Mouse (Mus musculus) heart, postnatal 14 days (tissue): ENCODE measurements around the gene Ehd1. TPM values are rescaled to one million over a fixed set of nuclear protein-coding genes. Genes with fewer than 3 reads are reported as not detected.
A peak's percentile ranks its signal among the peaks of the same experiment; 100 is the strongest.

Experiments
- DNase-seq, 2 experiments: peaks; one replicate each; pipeline ENCODE4 v3.0.0; 2021 to 2022
- intact Hi-C: fragments of 180-260 bp; cut with DNase I; formaldehyde crosslinking; loops from one replicate; pipeline ENCODE4 v1.15.1; 2025
- total RNA-seq, 2 experiments: library from RNA; stranded (reverse); gene quantifications; 2 replicates each; pipeline ENCODE4 v1.2.3; 2021

Ehd1 gene
- total RNA-seq, 2 experiments from 2014 or later: 163 to 172 TPM

DNA sequence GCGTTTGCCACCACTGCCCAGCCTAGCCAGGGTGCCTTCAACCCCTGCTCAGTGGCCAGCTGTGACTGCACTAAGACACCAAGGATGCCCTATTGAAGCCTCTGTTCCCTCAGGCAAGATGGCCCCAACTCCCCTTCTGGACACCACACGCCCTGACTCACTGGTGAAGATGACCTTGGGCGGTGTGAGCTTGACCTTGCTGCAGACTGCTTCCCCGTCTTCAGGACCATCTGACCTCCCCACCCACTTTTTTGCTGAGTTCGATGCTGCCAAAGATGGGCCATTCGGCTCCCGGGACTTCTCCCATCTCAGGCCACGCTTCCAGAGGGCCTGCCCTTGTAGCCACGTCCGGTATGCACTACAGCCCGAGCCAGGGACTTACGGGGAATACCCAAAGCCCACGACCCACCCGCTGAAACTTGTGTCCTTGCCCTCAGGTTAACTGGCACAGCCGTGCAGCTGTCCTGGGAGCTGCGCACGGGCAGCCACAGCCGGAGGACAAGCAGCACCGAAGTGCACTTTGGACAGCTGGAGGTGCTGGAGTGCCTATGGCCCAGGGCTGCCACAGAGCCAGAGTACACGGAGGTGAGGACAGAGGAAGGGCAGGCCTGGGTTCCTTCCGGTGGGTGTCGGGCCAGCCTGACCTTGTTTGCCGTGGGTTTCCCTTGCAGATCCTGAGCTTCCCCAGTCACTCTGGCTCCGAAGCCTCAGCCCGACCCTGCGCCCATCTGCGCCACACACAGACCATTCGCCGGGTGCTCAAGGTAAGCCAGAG lies 28.8 kb upstream of the Ehd1 start:
- DNase-seq: no peak
- intact Hi-C loops: loop anchor here (5.0 kb wide), 1 partner anchor 700 kb away; no protein-coding TSS in a partner anchor

DNA sequence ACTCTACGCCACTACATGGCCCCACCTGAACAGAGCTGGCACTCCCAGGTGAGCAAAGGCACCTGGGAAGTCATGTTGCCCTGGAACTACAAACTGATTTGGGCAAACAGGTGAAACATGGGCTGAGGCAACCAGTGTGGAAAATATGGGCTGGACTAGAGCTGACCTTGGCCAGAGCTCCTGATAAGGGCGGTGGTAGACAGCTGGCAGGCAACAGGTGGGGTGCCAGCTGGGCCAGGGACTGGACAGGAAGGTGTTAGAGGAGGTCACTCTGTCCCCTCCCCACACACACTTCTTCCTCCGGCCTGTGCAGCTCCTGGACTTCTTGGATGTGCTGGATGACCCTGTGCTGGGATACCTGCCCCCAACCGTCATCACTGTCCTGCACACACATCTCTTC lies 23.5 kb upstream of the Ehd1 start:
- intact Hi-C loops: no loop called here
- no peak for DNase-seq

DNA sequence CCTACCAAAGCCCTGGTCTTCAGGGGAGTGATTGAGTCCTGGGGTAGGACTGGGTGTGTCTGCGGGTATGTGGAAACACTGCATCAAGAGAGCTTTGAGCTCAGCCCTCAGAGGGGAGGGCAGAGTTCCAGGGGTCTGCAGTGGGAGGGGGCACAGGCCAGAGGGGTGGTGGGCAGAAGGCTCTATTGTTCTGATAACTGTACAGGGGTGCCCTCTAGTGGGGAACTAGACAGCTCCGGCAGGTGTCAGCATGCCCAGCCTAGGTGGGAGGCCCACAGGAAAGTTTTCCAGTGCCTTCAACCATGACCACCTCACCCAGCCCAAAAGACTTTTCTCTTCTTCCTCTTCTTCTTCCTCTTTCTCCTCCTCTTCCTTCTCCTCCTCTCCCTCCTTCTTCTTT lies 16.1 kb upstream of the Ehd1 start:
- DNase-seq: no peak

DNA sequence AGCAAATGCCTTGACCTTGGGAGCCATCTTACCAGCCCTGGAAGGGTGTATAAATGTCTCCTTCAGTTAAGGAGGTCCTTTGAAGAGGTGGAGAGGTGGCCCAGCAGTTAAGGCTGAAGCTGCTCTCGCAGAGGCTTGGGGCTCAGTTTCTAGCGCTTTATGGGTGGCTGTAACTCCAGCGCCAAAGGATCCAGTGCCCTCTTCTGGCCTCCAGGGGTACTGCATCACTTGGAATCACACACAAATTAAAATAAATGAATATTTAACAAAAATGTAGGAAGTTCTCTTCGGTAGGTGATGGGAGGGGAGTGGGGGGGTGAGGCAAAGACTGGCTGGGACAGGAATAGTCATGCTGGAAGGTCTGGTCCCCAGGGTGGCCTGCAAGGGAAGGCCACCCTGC lies 15.6 kb upstream of the Ehd1 start:
- no peak for DNase-seq
- intact Hi-C loops: no loop called here

More for the DNA sequence above, 16.1 kb upstream of the Ehd1 start:
- intact Hi-C loops: no loop called here

DNA sequence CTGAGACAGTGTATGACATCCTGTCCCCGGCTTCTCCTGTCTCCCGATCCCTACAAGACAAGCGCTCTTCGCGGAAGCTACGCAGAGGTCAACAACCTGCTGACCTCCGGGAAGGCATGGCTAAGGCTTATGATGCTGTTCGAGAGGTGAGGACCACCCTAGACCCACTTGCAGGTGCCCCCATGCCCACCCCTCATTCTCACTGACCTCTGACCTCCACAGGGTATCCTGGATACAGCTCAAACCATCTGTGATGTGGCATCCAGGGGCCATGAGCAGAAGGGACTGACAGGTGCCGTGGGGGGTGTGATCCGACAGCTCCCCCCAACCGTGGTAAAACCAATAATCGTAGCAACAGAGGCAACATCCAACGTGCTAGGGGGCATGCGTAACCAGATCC lies 15.1 kb upstream of the Ehd1 start:
- no peak for DNase-seq
- intact Hi-C loops: no loop called here

DNA sequence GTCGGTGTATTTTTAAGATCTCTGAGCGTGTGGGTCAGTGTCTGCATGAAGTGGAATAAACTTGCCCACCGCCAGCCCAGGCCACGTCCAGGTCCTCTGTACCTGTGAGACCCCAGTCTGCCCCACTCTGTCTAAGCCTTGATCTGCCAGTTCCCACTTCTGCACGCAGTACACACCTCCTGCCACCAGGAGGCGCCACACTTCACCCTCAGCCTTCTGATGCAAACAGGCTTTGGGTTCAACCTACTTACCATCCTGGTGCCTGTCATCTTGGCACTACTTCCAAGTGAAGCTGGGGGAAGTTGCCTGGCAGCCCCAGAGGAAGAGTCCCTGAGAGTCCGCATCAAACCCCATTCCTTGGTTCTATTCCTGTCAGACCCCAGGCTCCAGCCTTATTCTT lies 14.3 kb upstream of the Ehd1 start:
- DNase-seq: peak; percentile 77 to 83
- intact Hi-C loops: loop anchor here (2.0 kb wide), 1 partner anchor 69 kb away; no protein-coding TSS in a partner anchor

DNA sequence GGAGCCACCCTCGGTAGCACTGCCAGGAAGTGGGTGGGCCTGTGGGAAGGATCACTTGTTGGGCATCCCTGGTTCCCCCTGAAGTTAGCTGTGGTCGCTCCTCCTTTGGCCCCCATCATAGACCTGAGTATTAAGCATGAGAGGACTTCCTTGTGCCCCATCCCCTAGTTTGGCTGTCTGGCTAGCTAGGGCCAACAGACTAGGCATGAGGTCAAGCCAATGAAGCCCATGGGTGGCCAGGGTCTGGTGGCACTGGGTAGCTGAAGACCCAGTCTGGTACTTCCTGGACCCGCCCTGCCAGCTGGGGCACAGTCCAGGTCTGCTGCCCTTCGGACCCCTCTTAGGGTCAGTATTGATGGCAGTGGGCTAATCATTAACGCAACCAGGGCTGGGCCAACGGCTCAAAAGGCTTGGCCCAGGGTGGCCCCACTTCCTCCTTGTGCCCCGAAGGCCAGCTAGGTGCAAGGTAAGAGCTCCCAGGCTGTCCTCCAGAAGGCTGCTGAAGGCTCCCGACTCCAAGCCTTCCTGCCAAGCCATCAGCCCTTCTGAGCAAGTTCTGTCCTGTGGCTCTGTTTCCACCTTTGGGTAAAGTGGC lies 13.6 kb upstream of the Ehd1 start:
- intact Hi-C loops: loop anchor here (2.0 kb wide), 1 partner anchor 68 kb away; no protein-coding TSS in a partner anchor

DNA sequence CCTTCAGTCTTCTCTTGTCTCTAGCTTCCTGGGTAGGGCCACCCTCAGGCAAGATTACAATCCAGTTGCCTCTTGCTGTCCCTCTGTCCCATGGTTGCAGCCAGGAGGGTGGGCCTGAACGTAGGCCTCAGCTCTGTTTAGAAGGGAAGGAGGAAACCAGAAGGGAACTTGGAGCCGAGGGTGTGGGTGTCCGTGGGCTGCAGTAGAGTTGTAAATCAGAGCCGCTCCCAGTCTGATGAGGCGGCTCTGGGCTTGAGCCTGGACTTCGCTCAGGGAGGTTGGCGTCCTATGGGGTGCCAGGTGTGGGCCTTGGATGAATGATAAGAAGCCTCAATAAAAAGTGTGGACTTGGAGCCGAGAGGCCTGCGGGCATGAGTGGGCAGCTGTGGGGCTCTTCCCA lies 12.3 kb upstream of the Ehd1 start:
- intact Hi-C loops: no loop called here
- DNase-seq: no peak

More for the DNA sequence above, 13.6 kb upstream of the Ehd1 start:
- no peak for DNase-seq

DNA sequence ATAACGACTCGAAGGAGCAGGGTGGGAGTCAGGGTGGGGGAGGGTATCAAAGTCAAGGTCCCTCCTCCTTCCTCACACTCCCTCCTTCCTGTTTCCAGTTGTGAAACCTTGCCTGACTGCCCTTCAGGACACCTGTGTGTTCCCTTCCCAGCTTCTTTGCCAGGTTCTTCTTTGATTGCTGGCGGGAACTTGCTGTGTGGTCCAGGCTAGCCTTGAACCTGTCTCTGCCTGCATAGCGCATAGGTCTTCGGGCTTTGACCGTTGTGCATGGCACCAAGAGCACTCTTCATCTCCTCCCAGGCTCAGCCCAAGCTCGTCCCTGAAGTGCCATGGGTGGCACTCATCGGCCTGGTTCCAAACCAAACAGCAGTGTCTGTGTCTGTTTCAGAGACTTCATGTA lies 11.6 kb upstream of the Ehd1 start:
- intact Hi-C loops: no loop called here
- DNase-seq: no peak

DNA sequence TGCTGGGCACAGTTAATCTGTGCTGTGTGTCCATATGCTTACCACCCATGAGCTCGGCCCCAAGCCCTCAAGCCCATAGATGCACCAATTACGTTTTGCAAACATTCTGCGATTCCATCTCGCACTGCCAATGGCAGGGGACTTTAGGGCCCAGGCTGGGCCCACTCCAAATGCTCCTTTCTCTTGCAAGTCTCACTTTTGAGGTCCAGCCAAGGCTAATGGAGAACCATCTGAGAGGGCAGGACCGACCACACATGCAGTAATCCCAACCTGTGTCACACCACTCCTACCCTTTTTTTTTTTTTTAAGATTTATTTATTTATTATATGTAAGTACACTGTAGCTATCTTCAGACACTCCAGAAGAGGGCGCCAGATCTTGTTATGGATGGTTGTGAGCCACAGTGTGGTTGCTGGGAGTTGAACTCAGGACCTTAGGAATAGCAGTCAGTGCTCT lies 10.8 kb upstream of the Ehd1 start:
- intact Hi-C loops: no loop called here
- DNase-seq: no peak

DNA sequence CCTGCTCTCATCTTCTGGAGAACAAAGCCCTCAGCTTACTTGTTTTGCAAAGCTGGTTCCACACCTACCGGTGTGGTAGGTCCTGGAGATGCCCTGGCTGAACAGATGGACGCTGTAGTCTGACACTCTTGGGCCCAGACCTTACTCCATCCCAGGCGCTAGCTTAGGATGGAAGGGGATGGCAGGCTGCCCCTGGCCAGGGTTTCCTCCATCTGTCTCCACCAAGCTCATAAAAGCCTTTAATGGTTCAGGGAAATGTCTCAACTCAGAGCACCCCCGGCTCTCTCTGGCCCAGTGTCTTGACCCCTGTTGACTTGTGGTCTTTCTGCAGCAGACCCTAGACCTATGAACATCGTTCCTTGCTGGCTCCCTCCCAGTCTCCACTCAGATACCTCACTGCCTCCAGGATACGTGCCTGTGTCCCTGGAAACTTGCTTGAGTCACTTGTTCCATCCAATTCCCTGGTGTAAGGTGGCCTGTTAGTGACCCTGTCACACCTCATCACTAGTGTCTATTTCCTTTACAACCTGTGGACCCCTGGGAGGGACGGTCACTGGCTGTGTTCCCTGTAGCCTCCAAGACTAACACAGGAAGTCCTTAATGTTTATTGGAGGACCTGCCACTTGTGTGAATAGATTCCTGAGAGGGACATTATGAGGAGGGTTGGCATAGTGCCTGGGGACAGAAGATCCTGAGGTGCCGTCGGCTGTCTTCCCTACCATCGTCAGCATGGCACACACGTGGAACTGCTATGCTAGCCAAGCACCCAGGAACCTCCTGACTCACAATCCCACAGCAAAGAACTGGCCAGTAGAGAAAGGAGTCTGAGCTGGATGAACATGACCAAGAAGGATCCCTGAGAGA lies 9.0 kb upstream of the Ehd1 start:
- peak in 1 of 2 experiments; percentile 41 for DNase-seq
- intact Hi-C loops: loop anchor here (1.0 kb wide), 1 partner anchor 38 kb away; no protein-coding TSS in a partner anchor

DNA sequence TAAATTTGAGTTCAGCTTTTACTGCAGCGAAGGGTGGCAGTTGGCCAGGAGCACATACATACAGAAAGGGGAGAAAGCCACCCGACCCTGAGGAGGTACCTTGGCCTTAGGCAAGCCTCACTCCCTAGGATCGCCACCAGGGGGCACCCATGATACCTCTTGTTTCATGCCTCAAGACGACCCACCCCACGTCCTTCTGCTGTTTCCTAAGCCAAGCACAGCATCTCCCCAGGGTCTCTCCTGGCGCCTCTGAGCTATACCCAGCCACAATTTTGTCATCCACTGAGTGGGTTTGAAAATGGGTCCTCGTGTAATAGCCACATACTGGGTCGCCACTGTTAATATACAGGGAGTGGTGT lies 8.4 kb upstream of the Ehd1 start:
- DNase-seq: peak; percentile 89 to 92
- intact Hi-C loops: loop anchor here (1.0 kb wide), 1 partner anchor 37 kb away; no protein-coding TSS in a partner anchor

DNA sequence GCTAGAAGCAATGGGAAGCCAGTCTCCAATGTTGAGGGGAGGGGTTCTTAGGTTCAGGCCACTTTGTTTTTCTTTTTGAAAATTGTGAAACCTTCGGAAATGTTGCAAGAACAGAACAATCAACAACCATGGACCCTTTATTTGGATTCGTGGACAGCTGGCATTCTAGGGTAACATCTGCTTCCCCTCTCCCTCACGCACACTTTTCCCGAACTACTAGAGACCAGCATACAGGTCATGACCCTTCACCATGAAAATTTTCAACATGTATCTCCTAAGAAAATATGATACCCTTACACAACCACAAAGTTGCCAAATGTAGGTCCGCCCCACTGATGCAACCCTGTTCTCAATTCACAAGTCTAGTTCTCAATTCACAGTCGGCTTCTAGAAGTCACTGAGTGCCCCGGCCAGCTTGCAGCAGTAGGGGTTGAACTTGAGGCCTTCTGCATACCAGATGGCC lies 7.8 kb upstream of the Ehd1 start:
- no peak for DNase-seq
- intact Hi-C loops: loop anchor here (1.0 kb wide), 1 partner anchor 37 kb away; no protein-coding TSS in a partner anchor

DNA sequence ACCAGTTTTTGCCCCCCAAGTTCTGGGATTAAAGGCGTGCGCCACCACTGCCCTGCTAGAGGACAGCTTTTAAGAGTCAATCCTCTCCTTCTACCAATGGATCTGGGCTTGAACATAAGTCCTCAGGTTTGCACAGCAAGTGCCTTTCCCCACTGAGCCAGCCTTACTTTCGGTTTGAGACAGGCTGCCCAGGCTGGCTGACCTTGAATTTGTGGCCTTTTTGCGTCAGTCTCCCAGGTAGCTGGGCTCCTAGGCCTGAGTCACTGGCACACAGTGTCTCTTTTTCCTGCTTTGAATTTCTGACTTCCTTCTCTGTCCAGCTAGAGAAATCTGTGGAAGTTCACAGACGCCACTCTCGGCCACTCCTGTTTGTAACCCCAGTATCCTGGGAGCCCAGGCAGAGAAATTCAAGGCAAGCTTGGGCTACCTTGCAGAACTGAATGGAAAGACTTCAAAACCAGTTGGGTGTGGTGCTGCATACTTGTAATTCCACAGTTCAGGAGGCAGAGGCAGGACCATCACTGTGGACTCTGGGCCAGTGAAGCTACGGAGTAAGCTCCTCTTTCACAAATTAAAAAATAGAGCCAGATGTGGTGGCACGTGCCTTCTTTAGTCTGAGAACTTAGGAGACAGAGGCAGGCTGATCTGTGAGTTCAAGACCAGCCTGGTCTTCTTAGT lies 6.6 kb upstream of the Ehd1 start:
- intact Hi-C loops: no loop called here

DNA sequence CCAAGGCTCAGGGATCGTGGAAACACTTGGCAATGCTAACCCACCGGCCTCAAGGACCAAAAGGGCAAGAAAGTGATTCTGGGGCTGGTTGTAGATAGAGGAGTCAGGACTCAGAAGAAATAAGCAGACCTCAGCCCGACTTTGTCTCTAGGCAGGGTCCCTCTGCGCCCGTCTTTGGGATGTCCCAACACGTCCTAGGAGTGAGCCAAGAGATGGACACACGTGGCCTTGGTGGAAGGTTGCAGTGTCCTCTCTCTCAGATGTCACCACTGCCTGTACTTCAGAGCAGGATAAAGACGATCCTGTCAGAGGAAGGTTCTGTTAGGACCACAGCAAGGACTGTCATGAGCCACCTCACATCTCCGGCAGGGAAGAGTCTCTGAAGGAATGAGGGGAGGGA lies 5.9 kb upstream of the Ehd1 start:
- intact Hi-C loops: no loop called here
- DNase-seq: no peak

More for the DNA sequence above, 6.6 kb upstream of the Ehd1 start:
- no peak for DNase-seq

DNA sequence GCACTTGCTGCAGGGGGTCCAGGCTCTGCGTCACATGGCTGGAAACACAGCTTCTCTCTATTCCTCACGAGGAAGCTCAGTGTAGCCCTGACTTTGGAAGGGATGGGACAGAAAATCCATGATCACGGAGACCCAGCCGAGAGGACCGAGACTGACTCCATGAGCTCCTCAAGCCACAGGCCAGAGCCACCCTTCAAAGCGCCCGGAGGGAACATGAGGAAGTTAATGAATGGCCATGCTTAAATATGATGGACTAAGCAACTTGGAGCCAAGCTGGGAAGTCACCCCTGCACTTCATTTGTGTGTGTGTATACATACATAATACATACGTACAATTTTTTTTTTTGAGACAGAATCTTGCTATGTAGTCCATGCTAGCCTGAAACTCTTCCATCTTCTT lies 5.3 kb upstream of the Ehd1 start:
- no peak for DNase-seq
- intact Hi-C loops: no loop called here

DNA sequence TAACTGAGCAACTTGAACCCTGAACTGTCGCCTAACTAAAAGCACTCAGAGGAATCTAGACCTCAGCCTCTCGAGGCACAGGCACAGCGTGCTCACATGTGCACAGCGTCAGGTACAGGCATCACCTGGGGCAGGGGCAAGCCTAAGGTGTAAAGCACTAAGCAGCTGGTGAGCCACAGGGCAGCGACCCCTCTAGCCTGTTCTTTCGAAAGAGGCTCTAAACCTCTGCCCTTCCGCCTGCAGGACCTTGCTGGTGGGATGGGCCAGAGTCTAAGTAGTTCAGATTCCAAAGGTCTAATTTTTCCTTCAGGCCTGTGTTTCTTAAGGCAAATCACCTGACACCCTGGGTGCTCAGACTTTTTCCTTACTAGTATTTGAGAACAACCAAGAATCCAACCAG lies 4.5 kb upstream of the Ehd1 start:
- intact Hi-C loops: no loop called here
- DNase-seq: no peak

DNA sequence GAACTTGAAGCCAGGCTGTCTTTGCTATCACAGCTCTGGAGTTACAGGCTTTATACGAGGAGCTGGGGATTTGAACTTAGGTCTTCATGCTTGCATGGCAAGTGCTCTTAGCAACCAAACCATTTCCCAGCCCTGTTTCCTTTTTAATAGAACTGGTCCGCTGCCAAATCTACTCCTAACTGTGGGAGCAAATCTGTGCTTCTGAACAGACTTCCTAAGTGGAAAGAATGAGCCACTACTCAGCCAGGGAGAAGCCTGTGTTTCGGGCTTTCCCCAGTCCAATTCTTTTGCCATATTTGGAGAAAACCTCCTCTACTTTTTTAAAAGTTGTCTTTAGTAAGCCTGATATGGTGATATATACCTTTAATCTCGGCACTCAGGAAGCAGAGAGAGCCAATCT lies 3.8 kb upstream of the Ehd1 start:
- intact Hi-C loops: no loop called here
- DNase-seq: peak in 1 of 2 experiments; percentile 52

DNA sequence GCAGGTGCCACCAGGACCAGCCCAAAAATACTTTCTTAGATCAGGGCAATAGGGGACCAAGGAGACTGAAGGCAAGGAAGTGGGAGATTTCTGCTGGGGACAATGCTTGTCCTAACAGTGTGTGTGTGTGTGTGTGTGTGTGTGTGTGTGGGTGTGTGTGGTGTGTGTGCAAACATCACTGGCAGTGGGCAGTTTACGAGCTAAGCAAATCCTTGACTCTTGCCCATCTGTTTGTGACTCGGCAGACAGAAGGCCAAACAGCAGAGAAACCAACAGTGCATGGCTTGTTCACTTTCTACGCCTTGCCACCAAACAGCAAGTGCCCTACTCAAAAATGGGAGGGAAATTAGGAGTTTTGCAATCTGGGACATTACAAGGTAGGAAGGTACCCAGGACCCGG lies 2.9 kb upstream of the Ehd1 start:
- intact Hi-C loops: no loop called here
- DNase-seq: no peak

DNA sequence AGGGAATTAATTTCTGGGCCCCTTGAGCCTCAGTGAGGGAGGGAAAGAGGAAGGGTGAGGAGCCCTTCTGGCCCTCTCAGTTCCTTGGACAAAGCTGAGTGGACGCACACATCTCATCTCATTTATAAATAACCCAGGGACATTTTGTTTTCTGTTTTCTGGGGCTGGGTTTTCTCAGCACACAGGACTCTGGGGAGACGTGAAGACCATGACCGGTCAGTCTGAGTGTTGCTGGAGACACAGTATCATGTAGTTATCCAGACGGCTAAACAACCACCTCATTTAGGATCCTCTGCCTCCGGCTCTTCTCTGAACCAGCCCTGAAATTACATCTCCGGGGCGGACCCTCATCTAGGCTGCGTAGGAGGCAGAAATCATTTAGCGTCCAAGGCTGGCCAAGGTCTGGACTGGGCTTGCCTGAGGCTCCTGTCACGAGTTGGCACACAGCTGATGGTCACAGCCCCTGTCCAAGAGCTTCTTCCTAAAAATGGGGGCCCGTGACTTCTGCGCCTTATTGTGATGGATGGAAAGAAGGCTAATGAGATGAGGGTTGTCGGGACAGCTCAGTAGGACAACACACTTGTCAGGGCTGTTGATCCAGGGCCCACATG lies 2.4 kb upstream of the Ehd1 start:
- intact Hi-C loops: no loop called here
- no peak for DNase-seq
